Mouse (Mus musculus): ENCODE results near the gene Nckap5.

- TF ChIP-seq USF1 (IDR thresholded peaks at IDR 0.05; ENCODE audit: low read depth, low read length) (no peak), RAD21 (IDR thresholded peaks at IDR 0.05; ENCODE audit: low read depth, low read length) (no peak), CTCF (conservative IDR thresholded peaks at IDR 0.05 in 1 of 2, IDR thresholded peaks at IDR 0.05 in 1 of 2; ENCODE audit: low read depth in 2 of 2, low read length in 2 of 2) (no peak)
Observed at GRCm38 (mm10) chr1:126209131-126209530, 621.5 kb downstream of the Nckap5 start.
